Mouse (Mus musculus) thymus, postnatal 10 days (tissue): ENCODE measurements around the gene Akap11.

Experiments
- DNase-seq, 2 experiments: peaks; one replicate each; pipeline ENCODE4 v3.0.0; 2021; ENCODE audit warnings: low spot score in 2 of 2

The Akap11 gene

DNA sequence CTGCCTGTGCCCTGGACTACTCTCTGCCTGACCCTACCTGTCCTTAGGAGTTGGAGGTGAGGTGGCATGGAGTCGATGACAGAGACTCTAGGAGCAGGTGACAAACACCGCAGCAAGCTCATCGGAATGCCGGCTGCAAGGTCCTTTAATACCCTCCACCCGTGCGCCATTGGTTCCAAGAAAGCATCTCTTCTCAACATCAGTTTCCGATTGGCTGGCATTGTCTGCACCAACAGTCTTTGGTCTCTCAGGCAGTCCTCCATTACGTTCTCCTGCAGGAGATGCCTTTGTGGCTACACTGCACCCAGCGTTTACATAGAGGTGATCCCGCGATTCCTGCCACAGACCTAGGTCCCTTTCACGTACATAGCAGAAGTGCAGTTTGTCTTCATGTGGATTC is 88.6 kb downstream of the Akap11 start:
- no peak for DNase-seq

DNA sequence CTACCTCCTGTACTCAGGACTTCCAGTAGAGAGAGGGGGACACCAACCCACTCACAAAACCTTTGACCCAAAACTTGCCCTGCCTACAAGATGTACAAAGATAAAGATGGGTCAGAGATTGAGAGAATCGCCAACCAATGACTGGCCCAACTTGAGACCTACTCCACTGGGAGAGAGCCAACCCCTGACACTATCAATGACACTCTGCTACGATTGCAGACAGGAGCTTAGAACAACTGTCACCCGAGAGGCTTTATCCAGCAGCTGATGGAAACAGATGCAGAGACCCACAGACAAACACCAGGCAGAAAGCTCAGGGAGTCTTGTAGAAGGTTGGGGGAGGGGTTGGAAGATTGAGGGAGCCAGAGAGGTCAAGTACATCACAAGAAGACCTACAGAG is 89.1 kb downstream of the Akap11 start:
- DNase-seq: no peak
